Mouse (Mus musculus) embryonic facial prominence, embryonic 14.5 days (tissue): Measurements from ENCODE around the gene Gpr65. TPM values are rescaled to one million over a fixed set of nuclear protein-coding genes. Genes with fewer than 3 reads are reported as not detected.

ENCODE experiments used
- ATAC-seq: fragments of 200-750 bp; cut with Nextera tagmentation; 2 replicates; pipeline ENCODE4 v1.8.0; 2017; ENCODE audit warnings: low read depth, moderate number of reproducible peaks, moderate TSS enrichment
- DNase-seq: peaks from one replicate; pipeline ENCODE4 v3.0.0-alpha.2; 2015; ENCODE audit warnings: low spot score
- H3K27ac ChIP-seq: fragments of 300-500 bp; sonication (generic); replicated peaks from 2 replicates; pipeline ENCODE4 v1.5.1; 2014; ENCODE audit warnings: low read depth, mild to moderate bottlenecking, low read length, moderate library complexity
- H3K27me3 ChIP-seq: fragments of 300-500 bp; sonication (generic); replicated peaks from 2 replicates; pipeline ENCODE4 v1.6.1; 2014; ENCODE audit warnings: low read length; ENCODE audit not compliant: control insufficient read depth, insufficient read depth
- H3K36me3 ChIP-seq: fragments of 300-500 bp; sonication (generic); 2 replicates; pipeline ENCODE4 v1.6.1; 2014; ENCODE audit warnings: low read length, mixed read lengths; ENCODE audit not compliant: control insufficient read depth, insufficient read depth
- H3K4me1 ChIP-seq: fragments of 300-500 bp; sonication (generic); 2 replicates; pipeline ENCODE4 v1.6.1; 2014; ENCODE audit warnings: antibody characterized with exemption, low read length; ENCODE audit not compliant: control insufficient read depth, insufficient read depth
- H3K4me2 ChIP-seq: fragments of 300-500 bp; sonication (generic); 2 replicates; pipeline ENCODE4 v1.6.1; 2014; ENCODE audit warnings: low read depth, mild to moderate bottlenecking, low read length, moderate library complexity, mixed read lengths
- H3K4me3 ChIP-seq: fragments of 300-500 bp; sonication (generic); 2 replicates; pipeline ENCODE4 v1.5.1; 2014; ENCODE audit warnings: low read depth, mild to moderate bottlenecking, low read length
- H3K9ac ChIP-seq: fragments of 300-500 bp; sonication (generic); 2 replicates; pipeline ENCODE4 v1.6.1; 2014; ENCODE audit warnings: low read depth, mild to moderate bottlenecking, low read length, moderate library complexity, mixed read lengths
- H3K9me3 ChIP-seq: fragments of 300-500 bp; sonication (generic); 2 replicates; pipeline ENCODE4 v1.6.1; 2016; ENCODE audit warnings: low read length; ENCODE audit not compliant: control insufficient read depth
- WGBS: fragments of 180-500 bp; shearing (Covaris S2); extraction: QIAGEN DNeasy Blood & Tissue Kit; methylation state at CpG from one replicate; pipeline ENCODE4 v1.1.7; 2014; 5-methylcytosine and 5-hydroxymethylcytosine counted together
- polyA plus RNA-seq: library from polyadenylated mRNA; unstranded; fragments of >200 nt; fragmentation: Nextera tagmentation; extraction: Ambion mirVana; gene quantifications from 2 replicates; pipeline ENCODE4 v1.2.1, GENCODE M21; 2014

Gpr65 gene
- polyA plus RNA-seq, 1 experiment from 2014 or later: 4.7 TPM

DNA sequence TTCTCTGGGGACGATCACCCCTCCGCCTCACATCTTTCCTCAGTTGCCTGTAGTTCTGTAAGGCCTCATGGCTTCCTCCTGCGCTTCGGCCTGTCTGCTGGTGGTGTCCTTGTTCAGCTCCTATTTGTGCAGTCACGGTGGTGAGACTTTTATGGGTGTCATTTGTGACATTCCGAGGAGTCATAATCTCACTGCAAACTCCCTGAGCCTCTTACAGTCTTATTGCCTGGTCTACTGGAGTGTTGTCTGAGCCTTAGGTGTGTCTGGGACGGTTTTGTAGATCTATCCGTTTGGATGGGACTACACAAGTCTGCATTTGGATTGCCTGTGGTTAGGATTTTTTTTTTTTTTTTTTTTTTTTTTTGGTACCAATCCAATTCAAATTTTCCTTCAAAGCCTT lies 18.1 kb upstream of the Gpr65 start:
- Histone ChIP-seq H3K4me3 (no peak overlapping the region), H3K4me2 (no peak overlapping the region), H3K4me1 (no peaks in the 10 kb centered on the region), H3K27me3 (no peaks in the 10 kb centered on the region), H3K36me3 (0 out of 2 replicates have a peak, but pooled peaks cover 10% of the 10 kb centered on the region), H3K9ac (no peak overlapping the region), H3K27ac (no peak overlapping the region), H3K9me3 (no peaks in the 10 kb centered on the region)
- ATAC-seq: no peak
- 88% methylated on average over 8 of the region's 8 CpGs for WGBS
- DNase-seq: no peak

DNA sequence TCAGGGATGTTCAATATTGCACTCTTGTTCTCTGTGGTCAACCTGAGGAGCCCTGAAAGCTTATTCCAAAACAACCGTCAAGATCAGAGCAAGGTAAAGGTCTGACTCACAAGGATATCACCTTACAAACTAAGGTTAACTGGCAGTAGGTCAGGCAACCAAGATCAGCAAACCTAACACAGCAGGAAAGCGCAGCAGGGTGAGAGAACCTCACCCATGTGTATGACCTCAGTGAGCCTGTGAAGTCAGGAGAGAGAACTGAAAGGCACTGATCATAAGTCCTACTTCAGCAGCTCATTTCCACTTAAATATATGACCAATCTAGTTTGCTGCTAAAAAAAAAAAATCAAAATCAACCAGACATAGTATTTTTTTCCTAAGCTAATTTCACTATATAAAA lies 16.0 kb upstream of the Gpr65 start:
- Histone ChIP-seq H3K4me2 (no peak overlapping the region), H3K27me3 (no peaks in the 10 kb centered on the region), H3K27ac (no peak overlapping the region), H3K36me3 (0 out of 2 replicates have a peak, but pooled peaks cover 10% of the 10 kb centered on the region), H3K9me3 (no peaks in the 10 kb centered on the region), H3K4me1 (no peaks in the 10 kb centered on the region), H3K9ac (no peak overlapping the region), H3K4me3 (no peak overlapping the region)
- 65% methylated on average over 2 of the region's 2 CpGs for WGBS
- no peak for ATAC-seq
- DNase-seq: no peak

GRCm38 (mm10) chr12:98255373-98255995 lies 13.0 kb upstream of the Gpr65 start:
- H3K36me3 ChIP-seq: 0 out of 2 replicates have a peak, but pooled peaks cover 10% of the 10 kb centered on the region
- H3K4me2 ChIP-seq: no peak overlapping the region
- no peaks in the 10 kb centered on the region for H3K4me1 ChIP-seq
- H3K27ac ChIP-seq: no peak overlapping the region
- whole genome bisulfite sequencing: 86% methylated on average over 13 of the region's 13 CpGs
- no peak overlapping the region for H3K4me3 ChIP-seq
- no peak for ATAC-seq
- H3K9ac ChIP-seq: no peak overlapping the region
- no peaks in the 10 kb centered on the region for H3K27me3 ChIP-seq
- DNase-seq: no peak
- H3K9me3 ChIP-seq: no peaks in the 10 kb centered on the region

GRCm38 (mm10) chr12:98258371-98258844 lies 10.0 kb upstream of the Gpr65 start:
- H3K9ac ChIP-seq: peak overlapping the region; percentile 94
- H3K4me3 ChIP-seq: peak overlapping the region; percentile 81
- DNase-seq: no peak
- 0 out of 2 replicates have a peak, but pooled peaks cover 6% of the 10 kb centered on the region for H3K36me3 ChIP-seq
- peak overlapping the region; percentile 72 for H3K4me2 ChIP-seq
- ATAC-seq: no peak; the same call in 1 of the 2 replicates
- no peaks in the 10 kb centered on the region for H3K9me3 ChIP-seq
- H3K4me1 ChIP-seq: no peaks in the 10 kb centered on the region
- WGBS: 0% methylated on average over 8 of the region's 8 CpGs
- peak overlapping the region; percentile 90 for H3K27ac ChIP-seq
- H3K27me3 ChIP-seq: no peaks in the 10 kb centered on the region

DNA sequence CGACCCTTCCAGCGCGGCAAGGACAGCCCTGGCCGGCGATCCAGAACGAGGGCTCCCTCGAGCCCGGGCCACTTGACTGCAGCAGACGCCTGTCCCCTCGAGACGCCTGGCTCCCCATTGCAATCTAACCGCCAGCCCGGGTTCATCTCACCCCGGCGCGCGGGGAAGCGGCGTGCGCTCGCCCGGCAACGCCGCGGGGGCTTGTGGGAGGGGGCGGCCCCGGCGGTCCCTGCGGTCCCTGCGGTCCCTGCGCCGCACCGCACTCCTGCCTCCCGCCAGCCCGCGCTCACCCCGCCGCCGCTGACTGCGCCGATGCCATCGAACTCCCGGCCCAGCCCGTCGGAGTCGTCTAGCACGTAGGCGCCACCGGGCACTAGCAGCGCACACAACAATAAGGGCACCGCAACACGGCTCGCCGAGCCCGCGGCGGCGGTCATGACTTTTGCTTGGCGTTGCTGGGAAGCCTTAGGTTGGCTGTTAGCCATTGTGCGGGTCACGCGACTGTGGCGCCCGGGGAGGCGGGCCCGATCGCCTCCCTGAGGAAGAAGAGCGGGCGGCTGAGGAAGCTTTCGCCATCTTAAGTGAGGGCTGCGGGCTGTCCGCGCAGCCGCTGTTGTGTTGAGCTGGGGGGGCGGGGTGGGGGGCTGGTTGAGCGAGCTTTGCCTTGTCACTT lies 9.5 kb upstream of the Gpr65 start, which contains the start of gene Galc:
Gene Galc, minus strand, starts transcription at position 615 of the 673 bp plus-strand sequence.
- peak; percentile 94 for ATAC-seq
- Histone ChIP-seq H3K9ac (peak within 1 kb of the TSS; percentile 94), H3K4me1 (no peaks in the 10 kb centered on the region), H3K4me2 (peak within 1 kb of the TSS; percentile 72), H3K9me3 (no peaks in the 10 kb centered on the region), H3K4me3 (peak within 1 kb of the TSS; percentile 81), H3K27me3 (no peaks in the 10 kb centered on the region), H3K36me3 (0 out of 2 replicates have a peak, but pooled peaks cover 6% of the 10 kb centered on the region), H3K27ac (peak within 1 kb of the TSS; percentile 90)
- under 1% methylated on average over 49 of the region's 76 CpGs for WGBS
- peak; percentile 92 for DNase-seq

DNA sequence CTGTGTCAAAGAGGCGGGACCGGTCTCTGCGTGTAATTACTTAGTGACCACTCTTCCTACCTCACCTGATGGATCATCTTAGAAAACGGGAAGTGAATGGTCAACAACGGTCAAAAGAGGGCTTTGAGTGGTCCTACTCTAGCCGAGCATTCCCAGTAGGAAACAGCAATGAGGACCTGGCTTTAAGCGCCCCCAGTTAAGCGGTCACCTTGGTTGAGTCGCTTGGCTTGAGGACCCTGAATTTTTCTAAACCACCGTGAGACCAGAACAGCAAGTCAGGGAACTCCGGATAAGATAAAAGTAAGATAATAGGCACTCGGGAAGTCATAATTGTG lies 8.9 kb upstream of the Gpr65 start:
- DNase-seq (no peak), ATAC-seq (no peak; the same call in 1 of the 2 replicates)
- no peaks in the 10 kb centered on the region for H3K9me3 ChIP-seq
- H3K27me3 ChIP-seq: no peaks in the 10 kb centered on the region
- 5% methylated on average over 12 of the region's 12 CpGs for WGBS
- H3K4me3 ChIP-seq: peak overlapping the region; percentile 81
- H3K4me2 ChIP-seq: peak overlapping the region; percentile 72
- H3K36me3 ChIP-seq: 0 out of 2 replicates have a peak, but pooled peaks cover 6% of the 10 kb centered on the region
- H3K27ac ChIP-seq: peak overlapping the region; percentile 90; the same call in 1 of the 2 replicates
- peak overlapping the region; percentile 94 for H3K9ac ChIP-seq
- H3K4me1 ChIP-seq: no peaks in the 10 kb centered on the region

DNA sequence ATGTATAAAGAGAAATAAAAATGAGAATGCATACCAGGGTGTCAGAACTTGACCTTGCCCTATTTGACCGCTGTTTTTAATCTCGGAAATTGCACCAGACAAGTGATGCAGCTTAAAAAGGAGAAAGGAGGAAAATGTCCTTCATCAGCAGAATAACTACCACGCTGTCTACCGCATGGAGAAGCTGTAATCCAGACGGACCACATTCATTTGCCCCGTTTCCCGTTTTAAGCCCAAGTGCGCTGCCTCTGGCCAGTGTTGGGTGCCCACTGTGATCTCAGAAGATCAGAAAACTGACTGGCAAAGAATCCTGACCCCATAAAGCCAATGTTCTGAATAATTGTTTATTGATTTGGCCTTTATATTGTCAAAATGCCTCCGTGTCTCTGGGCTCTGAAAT lies 2.7 kb upstream of the Gpr65 start:
- DNase-seq (no peak), ATAC-seq (no peak)
- Histone ChIP-seq H3K36me3 (no peaks in the 10 kb centered on the region), H3K4me2 (no peak overlapping the region), H3K27me3 (no peaks in the 10 kb centered on the region), H3K4me3 (no peak overlapping the region), H3K27ac (no peak overlapping the region), H3K4me1 (no peaks in the 10 kb centered on the region), H3K9ac (no peak overlapping the region), H3K9me3 (no peaks in the 10 kb centered on the region)
- WGBS: 83% methylated on average over 9 of the region's 9 CpGs

GRCm38 (mm10) chr12:98269791-98270745 lies 1.6 kb downstream of the Gpr65 start:
- Histone ChIP-seq H3K4me3 (no peak overlapping the region), H3K4me1 (no peaks in the 10 kb centered on the region), H3K9ac (no peak overlapping the region), H3K27me3 (no peaks in the 10 kb centered on the region), H3K36me3 (no peaks in the 10 kb centered on the region), H3K9me3 (no peaks in the 10 kb centered on the region), H3K27ac (no peak overlapping the region), H3K4me2 (no peak overlapping the region)
- DNase-seq (peak; percentile 16), ATAC-seq (no peak)
- 77% methylated on average over 17 of the region's 17 CpGs for WGBS
